Mouse (Mus musculus) heart, adult 2 months (tissue): ENCODE measurements at regions not wholly inside any gene's neighbourhood (a gene's known extent, or its start where the extent isn't known, plus 50 kb on each side); places are given as distances from the start of the nearest gene placed in this dataset.

Source experiments
- CTCF ChIP-seq: fragments of 200-600 bp; IDR thresholded peaks from 2 replicates; pipeline ENCODE4 v1.8.1; 2022; ENCODE audit warnings: antibody characterized with exemption, mild to moderate bottlenecking, moderate library complexity
- EP300 ChIP-seq: fragments of 200-500 bp; IDR thresholded peaks from 2 replicates; pipeline ENCODE4 v1.6.1; 2011; ENCODE audit warnings: low read depth, low read length, control low read depth; ENCODE audit not compliant: insufficient read depth
- POLR2A ChIP-seq: fragments of 200-500 bp; IDR thresholded peaks from 2 replicates; pipeline ENCODE4 v1.6.1; 2011; ENCODE audit warnings: mild to moderate bottlenecking, low read depth, low read length, control low read depth; ENCODE audit not compliant: insufficient read depth

- no peak for TF ChIP-seq CTCF
- no peak for TF ChIP-seq POLR2A
- no peak for TF ChIP-seq EP300
Observed at GRCm38 (mm10) chr4:31525638-31526207, 438.2 kb upstream of the Map3k7 start.
